Mouse (Mus musculus) cerebellum, adult (tissue): ENCODE measurements around the gene Kansl1.

ENCODE experiments used
- ATAC-seq: cut with Nextera tagmentation; 2 replicates; pipeline ENCODE4 v1.9.2; 2017; ENCODE audit warnings: mild to moderate bottlenecking, moderate library complexity, mixed read lengths; ENCODE audit not compliant: insufficient number of reproducible peaks, low FRiP score, low TSS enrichment

The Kansl1 gene

DNA sequence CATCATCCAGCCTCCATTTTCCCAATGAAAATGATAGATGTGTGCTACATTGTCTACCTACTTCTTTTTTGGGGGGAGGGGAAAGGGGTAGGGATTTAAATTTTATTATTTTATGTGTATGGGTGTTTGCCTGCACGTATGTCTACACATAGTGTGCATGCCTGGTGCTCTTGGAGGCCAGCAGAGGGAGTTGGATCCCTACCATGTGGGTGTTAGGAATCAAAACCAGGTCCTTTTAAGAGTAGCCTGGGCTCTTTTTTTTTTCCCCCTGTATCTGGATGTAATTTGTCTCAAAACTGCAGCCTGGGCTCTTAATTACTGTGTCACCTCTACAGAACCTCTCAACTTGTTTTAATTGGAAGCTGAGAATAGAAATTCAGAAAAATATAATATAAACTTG is 89.0 kb downstream of the Kansl1 start:
- no peak for ATAC-seq

DNA sequence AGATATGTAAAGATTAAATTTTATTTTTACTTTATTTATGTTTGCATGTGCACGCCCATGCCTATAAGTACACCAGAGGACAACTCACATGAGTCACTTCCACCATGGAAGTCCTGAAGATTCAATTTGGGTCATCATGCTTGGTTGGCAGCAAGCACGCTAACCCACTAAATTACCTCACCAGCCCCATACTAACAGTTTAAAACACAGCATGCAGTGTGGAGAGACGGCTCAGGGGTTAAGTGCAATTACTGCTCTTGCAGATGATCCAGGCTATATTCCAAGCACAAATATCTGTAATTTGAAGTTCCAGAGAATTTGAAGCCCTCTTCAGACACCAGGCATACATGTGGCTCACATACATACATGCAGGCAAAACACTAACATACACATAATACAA is 92.4 kb downstream of the Kansl1 start:
- no peak for ATAC-seq

DNA sequence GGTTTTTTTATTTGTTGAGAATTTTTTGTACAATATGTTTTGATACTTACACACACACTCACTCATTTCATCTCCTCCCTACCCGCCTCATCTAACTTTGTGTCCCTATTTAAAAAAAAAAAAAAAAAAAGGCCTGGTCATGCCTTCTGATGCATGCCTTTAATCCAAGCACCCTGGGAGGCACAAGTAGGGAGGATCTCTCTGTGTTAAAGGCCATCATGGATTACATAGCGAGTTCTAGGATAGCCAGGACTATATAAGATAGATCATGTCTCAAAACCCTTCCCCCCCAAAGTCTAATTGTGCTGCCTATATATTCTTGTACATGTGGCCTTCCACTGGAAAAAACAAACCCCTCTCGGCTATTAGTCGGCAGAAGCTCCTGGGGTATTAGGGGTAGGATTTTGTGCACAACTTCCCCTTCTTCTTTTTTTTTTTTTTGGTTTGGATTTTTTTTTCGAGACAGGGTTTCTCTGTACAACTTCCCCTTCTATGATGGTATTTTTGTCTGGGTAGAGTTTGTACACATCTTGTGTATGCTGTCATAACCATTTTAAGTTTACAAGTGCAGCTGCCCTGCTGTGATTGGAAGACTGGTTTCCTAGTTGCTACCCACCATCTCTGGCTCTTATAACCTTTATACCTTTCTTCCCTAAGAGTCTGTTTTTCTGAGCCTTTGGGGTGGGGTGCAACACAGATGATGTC is 101.0 kb downstream of the Kansl1 start:
- ATAC-seq: no peak

DNA sequence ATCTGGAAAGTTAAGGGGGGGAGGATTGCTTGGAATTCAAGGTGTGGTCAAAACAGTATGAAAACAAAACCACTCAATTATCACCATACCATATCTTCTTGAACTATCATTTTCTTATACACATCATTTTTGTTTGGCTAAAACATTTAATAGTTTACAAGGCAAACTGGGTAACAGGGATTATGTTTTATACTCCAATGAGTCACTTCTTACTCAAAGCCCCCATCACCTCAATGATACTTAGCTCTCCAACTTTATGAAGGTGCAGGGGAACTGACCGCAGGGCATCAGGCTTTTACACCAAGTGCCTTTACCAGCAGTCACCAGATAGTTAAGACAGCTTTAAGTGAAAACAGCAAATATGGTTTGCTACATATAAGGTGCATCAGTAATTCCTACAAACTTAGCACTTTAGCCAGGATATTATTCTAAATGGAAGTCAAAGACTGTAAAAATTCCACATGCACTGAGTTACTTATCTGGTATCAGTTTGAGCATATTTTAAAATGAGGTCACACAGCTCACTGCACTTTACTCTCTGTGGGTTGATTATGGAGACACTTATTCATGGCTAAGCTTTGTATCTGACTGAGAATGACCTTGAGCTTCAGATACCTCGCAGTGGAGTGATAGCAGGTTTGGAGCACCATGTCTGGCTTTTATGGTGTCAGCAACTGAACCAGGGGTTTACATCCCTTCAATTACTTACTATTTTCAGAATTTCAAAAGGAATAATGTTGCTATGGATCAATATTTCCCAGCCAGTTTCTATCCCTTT is 104.6 kb downstream of the Kansl1 start:
- ATAC-seq: no peak

DNA sequence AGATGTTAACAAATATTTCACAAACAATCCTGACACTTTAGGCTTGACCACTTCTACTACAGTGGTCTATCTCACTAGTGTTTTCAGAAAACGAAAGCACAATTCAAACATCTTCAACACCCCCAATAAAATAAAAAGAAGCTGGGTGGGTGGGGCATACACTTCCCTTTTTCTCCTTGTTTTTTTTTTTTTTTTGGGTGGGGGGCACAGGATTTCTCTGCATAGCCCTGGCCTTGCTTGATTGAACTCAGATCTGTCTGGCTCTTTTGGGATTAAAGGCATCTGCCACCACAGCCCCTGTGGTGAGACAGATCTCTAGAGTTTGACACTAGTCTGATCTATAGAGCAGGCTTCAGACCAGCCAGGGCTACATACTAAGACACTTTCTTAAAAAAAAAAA is 106.0 kb downstream of the Kansl1 start:
- ATAC-seq: no peak

DNA sequence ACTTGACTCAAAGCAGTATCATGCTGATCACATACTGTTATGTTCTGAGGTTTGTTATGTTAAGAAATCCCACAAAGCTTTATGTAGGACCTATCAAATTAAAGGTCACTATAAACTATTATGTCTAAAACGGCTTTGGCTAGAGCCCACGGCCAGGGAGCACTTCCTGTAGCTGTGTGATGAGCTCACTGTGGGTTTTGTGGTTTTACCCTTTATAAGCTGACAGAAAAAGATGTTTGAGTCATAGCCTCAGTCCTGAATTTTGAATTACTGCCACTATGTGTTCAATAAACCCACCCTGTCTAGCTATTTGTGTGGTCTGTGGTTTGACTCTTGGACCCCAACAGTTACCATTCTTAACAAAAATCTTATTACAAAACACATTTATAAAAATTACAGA is 106.9 kb downstream of the Kansl1 start:
- no peak for ATAC-seq

DNA sequence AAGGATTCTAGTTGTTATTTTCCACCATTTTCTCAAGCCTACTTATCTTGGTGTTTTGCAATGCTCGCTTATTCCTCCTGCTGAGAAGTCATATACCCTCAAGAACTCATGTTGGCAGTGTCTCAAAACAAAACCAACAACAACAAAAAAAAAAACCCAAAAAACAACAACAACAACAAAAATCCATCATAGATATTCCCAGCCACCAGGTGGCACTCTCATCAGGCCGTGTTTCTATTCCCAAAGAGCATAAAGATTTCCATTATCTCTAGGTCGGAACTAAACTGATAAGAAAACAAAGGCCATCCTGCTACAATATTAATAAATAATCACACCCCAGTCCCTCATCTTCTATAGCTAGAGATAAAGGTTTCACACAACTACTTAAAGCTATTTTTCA is 121.7 kb downstream of the Kansl1 start:
- no peak for ATAC-seq

DNA sequence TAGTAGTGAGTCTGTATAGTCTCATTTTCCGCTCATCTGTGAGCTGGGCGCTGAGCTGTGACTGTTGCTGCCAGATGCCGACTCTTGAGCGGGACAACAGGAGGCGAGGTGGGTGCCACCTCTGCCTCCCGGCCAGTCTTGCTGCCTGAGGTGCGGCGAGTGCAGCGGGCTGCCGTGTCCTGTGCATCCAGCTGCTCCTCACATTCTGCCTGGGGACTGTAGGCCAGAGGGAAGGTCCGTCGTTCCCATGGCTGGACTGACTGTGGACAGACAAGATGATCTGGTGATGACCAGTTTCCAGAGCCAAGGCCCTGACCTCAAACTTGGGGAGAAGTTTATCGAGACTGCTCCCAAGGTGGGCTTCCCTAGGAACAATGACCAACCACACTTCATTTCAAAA is 133.7 kb downstream of the Kansl1 start:
- no peak for ATAC-seq

DNA sequence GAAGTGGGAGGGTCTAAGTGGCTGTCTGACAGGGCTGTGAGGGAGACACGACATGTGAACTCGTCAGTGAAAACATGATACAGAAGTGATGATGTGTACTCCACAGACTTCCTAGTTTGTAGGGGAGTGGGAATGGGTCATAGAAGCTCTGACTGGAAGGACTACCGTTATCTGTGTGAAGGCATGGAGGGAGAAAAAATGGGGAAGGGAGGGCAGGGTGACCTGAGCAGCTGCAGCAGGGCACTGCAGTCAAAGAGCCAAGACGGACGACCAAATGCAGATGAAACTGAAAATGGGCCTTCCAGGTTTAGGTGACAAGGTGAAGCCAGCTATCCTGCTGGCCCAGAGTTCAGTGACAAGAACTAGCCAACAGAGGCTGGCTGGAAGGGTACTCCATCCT is 134.5 kb downstream of the Kansl1 start:
- ATAC-seq: no peak

DNA sequence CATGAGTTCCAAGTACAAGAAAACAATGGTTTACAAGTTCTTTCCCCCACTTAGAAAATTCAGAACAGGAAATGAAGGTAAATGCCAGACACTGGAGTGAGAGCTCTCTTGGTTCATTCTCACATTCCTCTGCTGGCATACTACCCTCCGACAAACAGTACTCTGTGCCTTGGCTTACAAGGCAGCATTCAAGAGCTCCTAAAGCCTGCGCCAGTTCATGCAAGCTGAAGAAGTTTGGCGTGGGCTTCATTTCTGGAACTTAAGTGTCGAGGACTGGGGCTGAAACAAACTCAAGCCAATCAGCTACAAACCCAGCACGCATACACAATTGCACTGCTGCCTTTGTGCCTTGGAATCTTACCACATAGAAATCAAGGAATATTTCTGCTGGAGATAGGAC is 136.6 kb downstream of the Kansl1 start:
- ATAC-seq: no peak

DNA sequence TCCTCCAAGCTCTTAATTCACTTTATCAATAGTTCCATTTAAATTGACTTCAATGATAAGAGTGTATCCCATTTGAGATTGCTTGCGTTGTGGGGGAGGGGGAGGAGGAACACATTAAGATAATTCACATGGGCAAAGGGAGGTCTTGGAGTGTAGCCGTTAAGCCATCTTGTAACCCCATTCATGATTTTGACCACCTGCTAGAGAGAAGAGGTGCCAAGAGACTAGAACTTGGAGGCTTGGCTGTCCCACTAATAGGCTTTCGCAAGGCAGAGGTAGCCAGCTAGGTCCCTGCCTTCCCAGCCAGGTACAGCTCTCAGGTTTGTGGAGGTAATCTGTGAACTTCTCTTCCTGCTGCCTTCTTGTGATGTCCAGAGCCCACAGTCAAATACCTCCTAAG is 137.5 kb downstream of the Kansl1 start:
- no peak for ATAC-seq

DNA sequence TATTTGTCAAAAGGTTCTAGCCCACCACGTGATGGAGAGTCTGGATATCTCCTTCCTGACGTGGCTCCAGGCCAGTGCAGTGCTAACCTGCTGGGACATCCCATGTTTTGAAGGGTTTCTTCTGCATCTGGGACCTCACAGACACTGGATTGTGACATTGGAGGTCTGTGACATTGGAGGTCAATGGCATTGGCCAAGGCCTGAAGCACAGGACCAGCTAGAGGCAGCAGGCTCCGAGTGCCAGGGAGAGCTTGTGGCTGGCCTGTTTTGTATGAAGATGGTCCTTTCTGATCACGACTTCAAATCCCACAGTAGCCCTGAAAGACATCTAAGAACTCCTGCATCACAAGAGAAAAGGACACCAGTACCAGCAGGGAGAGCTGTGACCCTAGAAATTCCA is 138.5 kb downstream of the Kansl1 start:
- no peak for ATAC-seq

DNA sequence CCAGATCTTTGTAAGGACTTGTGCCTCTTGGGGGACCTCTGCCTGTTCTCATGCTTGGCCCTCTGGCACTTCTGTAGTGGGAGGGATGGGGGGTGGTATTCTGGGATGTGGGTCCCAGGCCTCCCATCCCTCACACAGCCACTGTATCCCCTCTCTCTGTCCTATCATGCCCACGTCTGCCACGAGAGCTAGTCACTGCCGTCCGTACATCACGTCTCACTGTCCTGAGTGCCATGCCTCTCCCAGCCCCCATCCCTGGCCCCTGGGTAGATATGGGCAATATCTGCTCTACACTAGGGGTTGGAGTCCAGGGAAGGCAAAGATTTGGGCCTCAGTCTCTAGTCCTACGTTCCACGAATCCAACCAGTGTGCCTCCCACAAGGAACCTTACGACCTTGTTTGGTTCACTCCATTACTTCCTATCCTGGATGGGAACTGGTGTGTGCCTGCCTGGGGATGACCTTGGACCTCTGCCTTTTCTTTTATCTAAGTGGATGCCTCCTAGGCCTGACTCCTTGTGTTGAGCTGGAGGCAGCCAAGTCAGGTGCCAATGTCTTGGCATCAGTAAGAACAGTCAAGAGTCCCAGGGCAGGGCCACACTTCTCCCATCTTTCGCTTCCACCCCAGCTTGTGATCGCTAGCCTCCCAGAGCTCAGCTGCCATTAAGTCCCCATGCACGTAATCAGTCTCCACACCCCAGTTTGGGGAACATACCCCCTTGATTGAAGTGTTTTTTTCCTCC is 139.3 kb downstream of the Kansl1 start:
- ATAC-seq: no peak

DNA sequence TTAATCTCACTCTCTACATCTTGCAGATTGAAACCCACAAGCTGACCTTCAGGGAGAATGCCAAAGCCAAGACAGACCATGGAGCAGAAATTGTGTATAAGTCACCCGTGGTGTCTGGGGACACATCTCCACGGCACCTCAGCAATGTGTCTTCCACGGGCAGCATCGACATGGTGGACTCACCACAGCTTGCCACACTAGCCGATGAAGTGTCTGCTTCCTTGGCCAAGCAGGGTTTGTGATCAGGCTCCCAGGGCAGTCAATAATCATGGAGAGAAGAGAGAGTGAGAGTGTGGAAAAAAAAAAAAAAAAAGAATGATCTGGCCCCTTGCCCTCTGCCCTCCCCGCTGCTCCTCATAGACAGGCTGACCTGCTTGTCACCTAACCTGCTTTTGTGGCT is 140.7 kb downstream of the Kansl1 start:
- no peak for ATAC-seq

DNA sequence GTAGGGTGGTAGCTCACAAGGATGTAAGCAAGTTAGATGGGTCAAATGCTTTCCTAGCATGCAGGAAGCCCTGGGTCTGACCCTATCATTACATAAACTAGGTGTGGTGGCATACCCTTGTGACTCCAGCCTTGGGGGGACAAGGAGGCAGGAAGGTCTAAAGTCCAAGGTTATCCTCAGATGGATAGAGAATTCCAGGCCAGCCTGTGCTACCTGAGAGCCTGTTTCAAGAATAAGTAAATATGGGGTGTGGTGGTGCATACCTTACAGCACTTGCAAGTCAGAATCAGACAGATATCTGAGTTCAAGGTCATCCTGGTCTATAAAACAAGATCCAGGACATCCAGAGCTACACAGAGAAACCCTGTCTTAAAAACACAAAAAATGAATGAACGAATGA is 141.2 kb downstream of the Kansl1 start:
- no peak for ATAC-seq

DNA sequence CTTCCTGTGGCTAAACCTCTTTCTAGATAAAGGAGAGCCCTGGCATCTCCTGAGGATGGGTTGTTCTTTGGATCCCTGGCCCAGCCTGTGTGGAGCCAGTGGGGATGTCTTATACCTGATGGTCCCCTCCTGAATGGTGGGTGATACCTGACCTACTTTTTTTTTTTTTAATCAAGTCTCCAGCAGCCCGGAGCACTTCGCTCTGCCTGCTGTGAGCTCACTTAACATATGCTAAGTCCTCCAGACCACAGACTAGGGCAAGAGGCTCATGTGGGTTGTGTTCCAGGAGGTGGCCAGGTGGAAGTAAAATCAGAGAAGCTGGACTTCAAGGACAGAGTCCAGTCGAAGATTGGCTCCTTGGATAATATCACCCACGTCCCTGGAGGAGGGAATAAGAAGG is 146.5 kb downstream of the Kansl1 start:
- no peak for ATAC-seq

DNA sequence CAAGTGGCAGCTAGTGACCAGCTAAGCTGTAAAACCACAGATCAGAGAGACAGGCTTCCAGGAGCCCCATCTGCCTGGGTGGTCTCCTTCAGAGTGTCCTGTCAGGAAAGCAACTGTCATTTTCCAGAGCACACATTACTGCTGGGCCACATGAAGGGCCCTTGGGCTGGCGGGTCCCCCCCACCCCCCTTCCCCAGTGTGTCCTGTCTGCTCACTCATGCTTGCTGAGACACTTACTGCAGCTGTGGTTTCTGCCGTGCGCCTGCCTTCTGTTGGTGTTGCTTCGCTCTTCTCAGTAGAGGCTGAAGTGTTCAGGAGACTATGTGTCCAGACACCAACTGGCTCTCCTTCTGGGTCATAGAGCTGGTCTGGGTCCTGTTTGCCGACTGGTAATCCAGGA is 148.2 kb downstream of the Kansl1 start:
- ATAC-seq: no peak

DNA sequence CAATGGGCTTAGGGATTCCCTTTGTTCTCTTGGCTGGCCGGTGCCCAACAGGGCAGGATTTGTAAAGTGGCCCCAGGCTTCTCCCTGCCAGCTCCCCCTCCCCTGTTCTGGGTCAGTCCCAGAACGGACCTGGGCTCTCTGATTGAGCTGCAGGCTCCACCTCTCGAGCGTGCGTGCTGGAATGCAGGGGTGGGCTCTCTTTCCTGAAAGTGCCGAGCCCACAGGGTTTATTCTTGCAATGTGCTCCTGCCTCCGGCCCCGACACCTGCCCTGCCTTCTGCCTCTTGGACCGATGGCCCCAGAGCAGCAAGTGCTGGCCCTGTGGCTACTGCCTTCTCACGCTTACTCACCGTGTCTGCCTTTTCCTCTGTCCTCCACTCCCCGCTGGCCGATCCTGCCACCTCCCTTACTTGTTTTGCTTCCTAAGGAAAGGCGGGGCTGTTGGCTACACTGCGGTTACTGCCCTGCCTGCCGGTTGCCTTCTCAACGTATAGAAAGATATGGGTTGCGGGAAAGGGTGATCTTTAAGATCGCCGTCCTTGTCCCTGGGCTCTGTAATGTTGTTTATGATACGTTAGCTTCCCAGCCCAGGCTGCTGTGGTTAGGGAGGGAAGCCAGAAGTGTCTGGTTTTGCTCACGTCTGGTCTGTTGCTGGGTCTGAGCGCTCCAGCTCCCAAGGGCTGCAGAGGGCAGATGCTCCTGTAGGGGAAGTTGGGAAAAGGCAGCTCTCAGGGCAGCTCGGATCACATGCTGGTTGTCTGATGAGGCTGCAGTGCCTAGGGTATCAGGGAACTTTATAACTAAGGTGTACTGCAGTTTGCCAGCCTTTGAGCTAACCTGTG is 149.5 kb downstream of the Kansl1 start:
- ATAC-seq: peak; percentile 36; the same call in 1 of the 2 replicates

DNA sequence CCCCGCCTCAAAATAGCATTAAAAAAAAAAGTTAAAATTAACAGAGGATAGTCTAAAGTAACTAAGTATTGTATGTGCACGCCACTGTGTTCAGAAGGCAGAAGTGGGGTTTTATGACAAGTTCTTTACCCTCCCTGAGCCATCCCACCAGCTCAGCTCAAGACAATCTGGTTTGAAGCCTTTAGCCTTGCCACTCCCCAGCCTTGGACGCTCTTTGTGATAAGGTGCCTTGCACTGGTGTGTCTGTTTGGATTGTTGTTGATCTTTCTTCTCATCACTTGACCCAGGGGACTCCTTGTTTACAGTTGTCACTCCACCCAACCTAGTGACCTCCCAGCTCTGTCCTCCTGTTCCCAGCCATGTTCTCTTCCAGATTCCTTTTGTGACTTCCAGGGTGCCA is 151.0 kb downstream of the Kansl1 start:
- no peak for ATAC-seq

DNA sequence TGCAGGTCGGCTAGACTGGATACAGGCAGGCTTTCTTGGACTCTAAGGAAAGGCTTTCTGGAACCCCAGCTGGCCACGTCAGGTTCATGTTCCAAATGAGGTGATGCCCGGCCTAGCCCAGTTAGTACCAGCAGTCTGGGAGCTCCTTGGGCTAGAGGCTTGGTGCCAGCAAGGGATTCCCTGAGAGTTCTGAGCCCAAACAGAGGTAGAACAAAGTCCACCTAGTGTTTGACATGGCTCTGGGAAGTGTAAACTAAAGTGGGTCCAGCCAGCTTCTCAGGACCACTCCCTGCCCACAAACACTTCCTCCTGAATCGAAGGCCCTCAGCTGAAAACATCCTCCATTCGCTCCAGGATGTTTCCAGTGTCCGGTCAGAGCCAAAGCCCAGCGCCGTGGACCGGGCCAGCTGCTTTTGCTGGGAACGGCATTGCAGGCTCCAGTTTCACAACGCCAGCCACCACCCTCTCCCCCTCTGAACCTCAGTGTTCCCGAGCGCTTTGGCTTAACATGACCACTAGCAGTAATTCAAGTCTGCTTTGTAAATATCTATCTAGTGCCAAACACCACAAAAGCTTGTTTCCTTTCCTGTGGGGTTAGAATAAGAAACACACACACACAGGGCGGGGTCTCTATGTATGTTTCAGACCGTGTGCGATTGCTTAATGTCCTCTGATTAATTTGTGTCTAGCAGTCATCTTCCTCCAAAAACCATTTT is 151.8 kb downstream of the Kansl1 start:
- no peak for ATAC-seq
